Mouse (Mus musculus) bone marrow, adult 2 months (tissue): ENCODE results near the gene Gm5849.

Source experiments
- CTCF ChIP-seq: fragments of 200-500 bp; IDR thresholded peaks from 2 replicates; pipeline ENCODE4 v1.5.1; 2011; ENCODE audit warnings: low read length, control low read depth; ENCODE audit not compliant: control insufficient read depth, insufficient read depth
- POLR2A ChIP-seq: fragments of 200-500 bp; IDR thresholded peaks from 2 replicates; pipeline ENCODE4 v1.6.1; 2011; ENCODE audit warnings: low read depth, mild to moderate bottlenecking, control low read depth, low read length, borderline replicate concordance; ENCODE audit not compliant: control insufficient read depth

DNA sequence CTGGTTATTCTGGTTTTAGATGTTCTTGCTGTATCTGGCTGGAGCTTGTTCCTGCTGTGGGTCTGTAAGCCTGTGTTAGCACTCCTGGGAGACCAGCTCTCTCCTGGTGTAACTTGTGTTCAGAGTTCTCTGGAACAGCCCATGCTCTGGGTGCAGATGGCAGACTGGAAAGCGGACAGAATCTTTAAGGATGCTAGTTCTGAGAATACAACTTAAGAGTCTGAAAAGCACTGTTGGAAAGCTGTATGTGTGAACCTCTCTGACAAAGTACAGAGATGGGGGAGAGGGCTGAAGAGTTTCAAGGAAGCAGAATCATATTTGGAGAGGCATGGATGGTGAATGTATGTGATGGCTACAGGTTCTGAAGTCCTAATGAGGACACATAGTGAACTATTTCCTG, 28.0 kb downstream of the Gm5849 start:
- TF ChIP-seq CTCF, result no peak
- no peak for TF ChIP-seq POLR2A
